Mouse (Mus musculus): ENCODE measurements around the gene Egfl8.
A peak's percentile ranks its signal among the peaks of the same experiment; 100 is the strongest.

The Egfl8 gene

DNA sequence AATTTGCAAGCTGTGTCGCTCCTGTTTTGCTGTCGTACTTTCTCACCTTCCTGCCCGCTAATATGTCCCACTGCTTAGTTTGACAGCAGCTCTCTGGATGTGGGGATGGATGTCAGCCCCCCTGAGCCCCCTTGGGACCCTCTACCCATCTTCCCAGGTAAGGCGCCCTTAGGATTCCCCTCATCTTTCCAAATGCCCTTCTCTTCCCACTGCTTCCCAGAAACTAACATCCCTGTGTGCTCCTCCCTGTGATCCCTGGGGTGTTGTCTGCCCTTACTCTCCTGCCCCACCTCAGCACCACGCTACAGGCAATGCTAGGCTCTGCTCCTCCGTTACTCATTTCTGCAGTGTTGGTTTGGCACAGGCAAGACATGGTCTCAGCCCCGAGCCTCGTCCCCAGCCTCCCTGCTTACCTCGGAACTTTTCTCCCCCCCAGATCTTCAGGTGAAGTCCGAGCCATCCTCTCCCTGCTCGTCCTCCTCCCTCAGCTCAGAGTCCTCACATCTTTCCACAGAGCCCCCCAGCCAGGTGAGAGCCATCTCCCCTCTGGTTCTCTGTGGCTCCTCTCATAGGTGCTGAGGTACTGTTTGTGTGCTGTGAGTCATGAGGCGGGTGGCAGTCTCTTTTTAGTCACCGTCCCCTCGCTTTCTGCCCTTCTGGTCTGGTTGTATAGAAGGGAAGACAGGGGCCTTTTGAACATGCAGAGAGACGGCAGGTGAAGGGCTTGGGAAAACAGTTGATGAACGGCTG lies 32.5 kb upstream of the Egfl8 start:
- no peak for DNase-seq

DNA sequence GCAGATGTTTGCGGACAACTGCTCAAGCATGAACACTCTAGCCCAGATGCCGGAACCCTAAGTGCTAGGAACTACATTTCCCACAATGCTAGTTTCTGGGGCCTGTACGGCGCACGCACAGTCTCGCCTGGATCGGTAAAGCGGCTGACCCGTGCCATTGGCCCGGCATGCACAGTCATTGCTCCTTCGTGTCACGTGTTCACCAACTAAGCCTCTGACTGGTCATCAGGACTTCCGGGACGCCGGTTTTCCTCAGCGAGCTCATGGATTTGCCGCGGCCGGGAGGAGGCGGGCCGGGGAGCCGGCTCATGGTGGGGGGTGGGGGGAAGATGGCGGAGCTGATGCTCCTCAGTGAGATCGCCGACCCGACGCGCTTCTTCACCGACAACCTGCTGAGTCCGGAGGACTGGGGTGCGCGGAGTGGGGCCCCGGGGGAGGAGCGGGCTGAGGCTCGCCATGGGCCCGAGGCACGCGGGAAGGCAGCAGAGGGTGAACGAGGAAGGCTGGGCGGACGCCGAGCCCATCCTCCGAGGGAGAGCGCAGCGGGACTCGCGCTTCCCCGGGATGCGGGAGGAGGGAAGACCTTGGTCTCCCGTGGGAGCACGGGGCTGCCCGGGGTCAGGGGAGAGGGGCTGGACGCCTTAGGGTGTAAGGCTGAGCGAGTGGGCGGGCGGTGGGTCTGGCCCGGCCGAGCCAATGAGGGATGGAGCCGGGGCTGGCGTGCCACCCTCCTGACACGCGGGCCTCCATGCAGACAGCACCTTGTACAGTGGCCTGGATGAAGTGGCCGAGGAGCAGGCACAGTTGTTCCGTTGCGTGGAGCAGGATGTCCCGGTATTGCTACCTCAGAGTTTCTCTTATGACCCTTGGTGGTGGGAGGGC lies 31.4 kb upstream of the Egfl8 start, which contains the start of gene Atf6b:
Atf6b (plus strand) TSS at position 241 of the 882 bp plus-strand sequence.
- peak; percentile 99 for DNase-seq

GRCm38 (mm10) chr17:34645831-34646511 lies 30.2 kb upstream of the Egfl8 start:
- no peak for DNase-seq

GRCm38 (mm10) chr17:34645256-34645829 lies 29.6 kb upstream of the Egfl8 start:
- DNase-seq: no peak

GRCm38 (mm10) chr17:34644608-34645007 lies 28.8 kb upstream of the Egfl8 start, which contains the start of gene Fkbpl:
Fkbpl (plus strand) TSS chr17:34644764.
- peak; percentile 99 for DNase-seq

DNA sequence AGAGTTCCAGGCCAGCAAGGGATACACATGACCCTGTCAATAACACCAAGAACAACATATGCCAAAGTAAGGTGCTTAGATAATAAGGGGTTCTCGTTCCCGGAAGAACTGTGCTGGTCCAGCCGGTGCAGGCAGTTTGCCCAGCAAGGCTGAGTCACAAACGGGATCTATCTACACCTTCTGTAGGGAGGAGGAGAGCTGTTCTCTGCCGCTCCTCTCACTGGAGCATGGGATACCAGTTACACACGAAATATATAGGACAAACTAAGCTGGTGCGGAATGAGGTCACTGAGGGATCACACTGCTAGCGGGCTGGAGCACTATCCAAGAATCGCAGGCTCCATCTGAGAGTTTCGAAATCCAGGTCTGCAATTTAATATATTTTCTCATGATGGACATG lies 28.2 kb upstream of the Egfl8 start:
- DNase-seq: no peak

GRCm38 (mm10) chr17:34643379-34643778 lies 27.6 kb upstream of the Egfl8 start:
- no peak for DNase-seq

DNA sequence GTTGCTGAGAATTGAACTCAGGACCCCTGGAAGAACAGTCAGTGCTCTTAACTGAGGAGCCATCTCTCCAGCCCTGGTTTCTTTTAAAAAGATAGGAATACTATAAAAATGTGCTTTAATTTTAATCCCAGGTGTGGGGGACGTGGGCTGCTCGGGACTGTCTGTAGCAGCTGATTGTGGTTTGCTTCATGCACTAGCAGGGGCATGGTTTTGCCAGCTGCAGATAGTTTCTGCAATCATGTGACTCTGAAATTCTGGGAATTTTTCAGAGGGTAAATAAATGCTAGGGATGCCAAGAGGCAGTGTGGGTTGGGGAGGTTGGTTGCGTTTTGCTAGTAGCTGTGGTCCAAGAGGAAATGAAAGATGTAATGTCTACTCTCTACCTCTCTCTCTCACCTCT lies 26.2 kb upstream of the Egfl8 start:
- no peak for DNase-seq

GRCm38 (mm10) chr17:34640778-34641601 lies 25.2 kb upstream of the Egfl8 start:
- DNase-seq: no peak

DNA sequence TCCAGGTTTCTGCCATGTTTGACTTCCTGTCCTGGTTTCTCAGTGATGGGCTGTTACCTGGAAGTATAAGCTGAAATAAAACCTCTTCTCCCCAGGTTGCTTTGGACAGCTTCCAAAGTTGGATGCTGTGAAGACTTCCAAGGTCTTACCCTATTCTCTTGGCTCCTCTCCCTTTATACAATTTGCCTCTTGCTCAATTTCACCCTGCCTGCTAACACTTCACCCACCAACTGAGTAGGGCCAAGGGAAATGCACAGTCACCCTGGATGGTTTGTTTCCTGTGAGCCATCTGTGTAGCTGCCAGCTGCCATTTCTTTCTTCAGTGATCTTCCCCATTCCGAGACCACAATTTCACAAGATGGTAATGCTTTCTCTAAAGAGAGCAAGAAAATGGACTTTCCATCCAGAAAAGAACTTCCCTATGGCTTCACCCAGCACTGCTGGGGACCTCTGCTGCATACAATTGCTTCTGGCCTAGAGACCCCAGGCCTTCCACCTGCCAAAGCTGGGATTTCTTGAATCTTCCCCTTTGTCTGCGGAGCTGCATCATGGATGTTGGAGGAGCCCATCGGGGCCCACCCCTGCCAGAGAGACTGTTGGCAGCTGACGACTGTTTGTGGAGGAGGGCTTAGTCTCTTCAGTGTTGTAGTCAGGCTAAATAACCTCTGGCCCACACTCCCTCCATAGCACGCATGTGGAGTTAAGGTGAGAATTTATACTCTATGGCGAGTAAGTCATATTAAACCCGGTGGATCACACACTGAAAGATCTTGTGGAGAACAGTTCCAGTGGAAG lies 23.9 kb upstream of the Egfl8 start:
- no peak for DNase-seq

DNA sequence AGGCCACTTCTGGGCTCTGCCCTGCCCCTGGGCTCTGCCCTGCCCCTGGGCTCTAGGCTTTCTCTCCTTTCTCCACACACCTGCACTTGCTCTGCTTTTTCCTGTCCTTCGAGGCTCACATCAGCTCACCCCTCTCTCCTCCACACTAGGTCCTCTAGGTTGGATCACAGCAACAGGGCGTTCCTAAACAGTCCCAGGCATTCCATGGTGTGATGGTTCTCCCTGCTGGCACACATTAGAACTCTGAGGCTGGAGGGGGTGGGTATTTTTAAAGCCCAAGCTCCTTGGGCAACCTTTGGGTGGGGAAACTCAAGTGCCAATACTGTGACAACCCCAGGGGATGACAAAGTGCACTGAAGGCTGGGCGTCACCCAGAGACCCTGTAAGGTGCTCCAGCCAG lies 21.7 kb upstream of the Egfl8 start:
- DNase-seq: no peak

DNA sequence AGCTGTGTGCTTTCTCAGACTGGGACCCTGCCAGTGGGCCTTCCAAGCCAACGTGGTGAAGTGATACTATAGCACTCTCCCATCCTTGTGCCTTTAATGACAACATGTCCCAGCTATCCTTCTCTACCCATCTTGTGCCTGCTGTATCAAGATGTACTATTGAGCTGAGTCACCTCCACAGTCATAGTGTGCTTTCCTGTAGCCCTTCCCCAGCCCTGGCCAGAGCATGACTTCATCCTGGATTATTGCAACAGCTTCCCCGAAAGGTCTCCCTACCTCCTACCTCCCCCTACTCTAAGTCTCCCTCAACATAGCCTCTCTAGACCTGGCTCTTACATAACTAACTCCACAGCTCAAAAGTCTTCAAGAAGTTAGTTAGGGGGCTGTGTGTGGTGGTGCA lies 19.9 kb upstream of the Egfl8 start:
- DNase-seq: no peak

DNA sequence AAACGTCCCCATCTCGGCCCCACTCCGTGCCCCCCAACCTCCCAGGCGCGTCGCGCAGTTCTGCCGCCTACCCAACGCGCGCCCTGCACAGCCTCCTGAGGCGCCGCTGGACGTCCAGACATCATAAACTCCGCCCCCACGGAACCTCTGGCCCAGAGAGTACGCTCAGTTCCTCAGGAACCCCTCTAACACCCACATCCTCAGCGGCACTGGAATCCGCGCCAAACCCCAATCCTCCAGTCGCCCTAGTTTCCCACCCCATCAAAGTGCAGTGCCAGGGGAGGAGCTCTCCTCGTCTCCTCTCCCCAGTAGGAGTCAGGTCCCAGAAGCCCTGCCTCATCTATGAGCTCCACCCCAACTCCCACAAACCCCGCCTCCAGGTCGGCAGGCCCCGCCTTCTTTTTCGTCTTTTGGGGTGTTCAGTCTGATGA lies 16.5 kb upstream of the Egfl8 start:
- DNase-seq: peak; percentile 88

DNA sequence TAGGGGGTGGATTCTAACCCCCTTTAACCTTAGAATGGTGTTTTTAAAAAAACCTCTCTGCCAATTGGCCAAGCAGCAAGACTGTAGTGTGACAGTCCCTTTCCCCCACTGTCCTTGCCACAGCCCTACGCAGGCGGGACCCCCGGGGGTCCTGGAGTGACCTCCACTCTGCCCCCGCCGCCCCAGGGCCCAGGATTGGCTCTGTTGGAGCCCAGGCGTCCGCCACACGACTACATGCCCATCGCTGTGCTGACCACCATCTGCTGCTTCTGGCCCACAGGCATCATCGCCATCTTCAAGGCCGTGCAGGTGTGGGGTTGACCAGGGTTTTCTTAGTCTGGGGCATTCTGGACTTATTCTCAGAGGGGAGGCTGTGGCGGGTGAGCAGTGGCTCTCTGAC lies 15.9 kb upstream of the Egfl8 start:
- no peak for DNase-seq

DNA sequence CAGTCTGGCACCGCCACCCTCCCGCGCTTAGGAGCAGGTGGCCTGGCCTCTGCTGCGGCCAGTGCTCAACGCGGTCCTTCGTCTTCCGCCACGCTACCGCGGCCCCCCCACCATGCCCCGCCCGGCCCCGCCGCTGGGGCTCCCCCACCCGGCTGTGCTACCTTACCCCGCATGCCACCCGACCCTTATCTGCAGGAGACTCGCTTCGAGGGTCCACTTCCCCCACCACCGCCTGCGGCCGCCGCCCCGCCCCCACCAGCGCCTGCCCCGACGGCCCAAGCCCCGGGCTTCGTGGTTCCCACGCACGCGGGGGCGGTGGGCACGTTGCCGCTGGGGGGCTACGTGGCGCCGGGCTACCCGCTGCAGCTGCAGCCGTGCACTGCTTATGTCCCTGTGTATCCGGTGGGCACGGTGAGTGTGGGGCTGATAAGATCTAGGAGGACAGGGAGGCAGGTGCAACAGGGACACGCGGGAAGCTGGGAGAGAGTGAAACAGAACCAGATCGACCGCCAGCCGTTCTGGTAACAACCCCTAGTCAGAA lies 15.1 kb upstream of the Egfl8 start:
- DNase-seq: no peak

DNA sequence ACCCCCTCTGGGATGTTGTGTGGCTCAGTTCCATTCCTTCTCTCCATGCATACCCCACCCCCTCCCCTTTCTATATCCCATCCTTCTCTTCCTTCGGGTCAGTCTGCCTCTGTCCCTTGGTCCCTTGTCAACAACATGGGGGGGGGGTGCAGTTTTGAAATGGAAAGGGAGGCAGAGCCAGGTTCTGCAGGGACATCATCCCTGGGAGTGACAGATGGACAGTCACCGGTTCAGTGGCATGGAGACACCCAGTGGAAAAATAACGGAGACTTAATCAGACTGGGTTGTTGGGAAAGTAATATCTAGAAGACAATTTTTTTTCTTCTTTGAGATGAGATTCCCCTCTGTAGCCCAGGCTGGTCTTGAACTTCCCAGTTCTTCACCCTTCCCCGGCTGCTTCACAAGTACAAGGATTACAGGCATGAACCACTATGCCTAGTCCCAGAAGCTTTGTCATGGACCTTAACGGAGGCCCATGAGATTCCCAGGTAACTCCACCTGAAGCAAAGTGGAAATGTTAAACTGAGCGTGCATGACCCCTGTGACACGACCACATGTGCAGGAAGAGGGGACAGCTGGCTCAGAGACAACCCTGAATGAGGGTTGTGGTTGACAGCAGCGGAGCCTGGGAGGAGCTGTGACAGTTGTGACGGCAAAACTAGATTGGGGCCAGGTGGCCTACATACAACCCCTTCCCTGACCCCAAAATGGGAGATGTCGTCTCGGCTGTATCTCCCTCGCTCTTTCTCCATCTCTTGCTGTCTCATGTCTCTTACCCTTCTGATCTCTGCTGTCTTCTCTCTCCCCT lies 14.2 kb upstream of the Egfl8 start:
- DNase-seq: no peak

DNA sequence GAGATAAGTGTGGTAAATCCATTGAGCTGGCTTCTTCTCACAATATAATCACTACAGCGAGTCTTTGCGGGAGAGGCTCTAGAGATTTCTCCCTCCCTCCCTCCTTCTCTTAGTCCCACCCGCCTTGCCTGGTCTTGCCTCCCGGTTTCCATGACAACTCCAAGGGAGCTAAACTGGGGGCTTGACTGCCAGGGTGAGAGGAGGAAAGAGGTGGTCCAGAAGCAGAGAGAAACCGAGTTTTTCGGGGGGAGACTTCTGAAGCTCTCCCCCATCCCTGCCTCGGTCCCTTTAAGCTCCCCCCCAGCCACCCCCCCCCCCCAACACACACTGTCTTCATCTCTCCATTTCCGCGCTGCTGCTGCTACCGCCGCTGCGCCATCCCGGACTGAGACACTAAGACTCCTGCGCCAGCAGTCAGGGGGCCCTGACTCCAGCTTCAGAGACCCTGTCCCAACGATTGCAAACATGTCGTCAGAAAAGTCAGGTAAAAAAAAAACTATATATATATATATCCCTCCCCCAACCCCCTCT lies 13.5 kb upstream of the Egfl8 start, which contains the start of gene Prrt1:
Prrt1 (plus strand) TSS at position 313 of the 531 bp plus-strand sequence.
- no peak for DNase-seq

DNA sequence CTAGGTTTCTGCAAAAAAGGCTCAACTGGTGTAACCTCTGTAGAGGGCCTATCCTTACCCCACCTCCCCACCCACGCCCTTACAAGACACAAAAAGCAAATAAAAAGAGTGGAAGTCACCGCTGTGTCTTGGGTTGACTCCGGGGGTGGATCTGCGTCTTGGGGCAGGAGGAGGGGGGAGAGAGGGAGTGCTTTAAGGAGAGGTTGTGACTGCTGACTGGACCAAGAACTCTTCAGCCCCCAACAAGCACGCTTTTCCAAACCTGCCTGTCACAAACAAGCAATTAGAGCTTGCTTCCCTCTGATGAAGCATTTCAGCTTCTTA lies 12.8 kb upstream of the Egfl8 start:
- DNase-seq: no peak

GRCm38 (mm10) chr17:34627943-34628643 lies 12.3 kb upstream of the Egfl8 start, which contains the start of gene Ppt2:
Ppt2 (minus strand) TSS chr17:34628510.
- peak; percentile 73 for DNase-seq

Data from lung, postnatal 36 days (tissue).